Mouse (Mus musculus) limb, embryonic 14.5 days (tissue): ENCODE results near the gene Atp2b2. TPM values are rescaled to one million over a fixed set of nuclear protein-coding genes. Genes with fewer than 3 reads are reported as not detected.

Source experiments
- ATAC-seq: fragments of 200-750 bp; cut with Nextera tagmentation; 2 replicates; pipeline ENCODE4 v1.8.0; 2017; ENCODE audit warnings: low read depth, moderate number of reproducible peaks, moderate TSS enrichment; ENCODE audit not compliant: low FRiP score
- DNase-seq: peaks from one replicate; pipeline ENCODE4 v3.0.0-alpha.2; 2015; ENCODE audit warnings: low spot score
- H3K27ac ChIP-seq: fragments of 300-500 bp; sonication (generic); replicated peaks from 2 replicates; pipeline ENCODE4 v1.5.1; 2014; ENCODE audit warnings: low read depth, mild to moderate bottlenecking, low read length, moderate library complexity, mixed read lengths
- H3K27me3 ChIP-seq: fragments of 300-500 bp; sonication (generic); 2 replicates; pipeline ENCODE4 v1.6.1; 2014; ENCODE audit warnings: low read length, mixed read lengths; ENCODE audit not compliant: control insufficient read depth, insufficient read depth
- H3K36me3 ChIP-seq: fragments of 300-500 bp; sonication (generic); 2 replicates; pipeline ENCODE4 v1.6.1; 2014; ENCODE audit warnings: mild to moderate bottlenecking, low read length, moderate library complexity, mixed read lengths; ENCODE audit not compliant: control insufficient read depth, insufficient read depth
- H3K4me1 ChIP-seq: fragments of 300-500 bp; sonication (generic); 2 replicates; pipeline ENCODE4 v1.6.1; 2014; ENCODE audit warnings: antibody characterized with exemption, low read length, mixed read lengths; ENCODE audit not compliant: control insufficient read depth, insufficient read depth
- H3K4me2 ChIP-seq: fragments of 300-500 bp; sonication (generic); replicated peaks from 2 replicates; pipeline ENCODE4 v1.6.1; 2014; ENCODE audit warnings: low read depth, mild to moderate bottlenecking, low read length, moderate library complexity; ENCODE audit not compliant: severe bottlenecking
- H3K4me3 ChIP-seq: fragments of 300-500 bp; sonication (generic); replicated peaks from 2 replicates; pipeline ENCODE4 v1.5.1; 2014; ENCODE audit warnings: low read length
- H3K9ac ChIP-seq: fragments of 300-500 bp; sonication (generic); 2 replicates; pipeline ENCODE4 v1.6.1; 2014; ENCODE audit warnings: mild to moderate bottlenecking, low read depth, low read length, moderate library complexity; ENCODE audit not compliant: severe bottlenecking
- H3K9me3 ChIP-seq: fragments of 300-500 bp; sonication (generic); 2 replicates; pipeline ENCODE4 v1.6.1; 2016; ENCODE audit warnings: low read length; ENCODE audit not compliant: control insufficient read depth
- POLR2A ChIP-seq: fragments of 200-500 bp; IDR thresholded peaks from 2 replicates; pipeline ENCODE4 v1.8.0; 2012; ENCODE audit warnings: inconsistent platforms, mild to moderate bottlenecking, moderate library complexity, borderline replicate concordance; ENCODE audit not compliant: insufficient read depth, insufficient read length; ENCODE audit errors: extremely low read depth
- WGBS: fragments of 180-500 bp; shearing (Covaris S2); extraction: QIAGEN DNeasy Blood & Tissue Kit; methylation state at CpG from one replicate; pipeline ENCODE4 v1.1.7; 2014; 5-methylcytosine and 5-hydroxymethylcytosine counted together
- polyA plus RNA-seq, 2 experiments: library from polyadenylated mRNA; depleted of rRNA in 1 of 2; stranded (reverse) in 1 of 2; unstranded in 1 of 2; fragments of >200 nt; fragmentation: Nextera tagmentation in 1 of 2; extraction: Ambion mirVana in 1 of 2; gene quantifications; 2 replicates each; pipeline versions ENCODE4 v1.2.1 to v1.2.3; 2012 to 2014

The Atp2b2 gene
- polyA plus RNA-seq, 2 experiments = 0.09 to 0.11 TPM

GRCm38 (mm10) chr6:113747284-113747683 lies 295.1 kb downstream of the Atp2b2 start:
- Histone ChIP-seq H3K27me3 (peaks cover 4% of the 10 kb centered on the region; the same call in 1 of the 2 replicates), H3K4me3 (no peak overlapping the region), H3K9ac (no peak overlapping the region), H3K27ac (no peak overlapping the region), H3K4me1 (no peaks in the 10 kb centered on the region), H3K9me3 (no peaks in the 10 kb centered on the region), H3K4me2 (no peak overlapping the region), H3K36me3 (no peaks in the 10 kb centered on the region)
- 86% methylated on average over 14 of the region's 14 CpGs for WGBS
- ATAC-seq (no peak), DNase-seq (no peak)
- no peak for TF ChIP-seq POLR2A

- TF ChIP-seq POLR2A = no peak
- H3K36me3 ChIP-seq = no peaks in the 10 kb centered on the region
- DNase-seq (no peak), ATAC-seq (no peak)
- H3K27me3 ChIP-seq = peaks cover 4% of the 10 kb centered on the region; the same call in 1 of the 2 replicates
- H3K27ac ChIP-seq = no peak overlapping the region
- H3K4me3 ChIP-seq = no peak overlapping the region
- H3K9me3 ChIP-seq = no peaks in the 10 kb centered on the region
- H3K4me2 ChIP-seq = no peak overlapping the region
- H3K4me1 ChIP-seq = no peaks in the 10 kb centered on the region
- no peak overlapping the region for H3K9ac ChIP-seq
Observed at GRCm38 (mm10) chr6:113745117-113745516, 297.3 kb downstream of the Atp2b2 start.

- Histone ChIP-seq H3K4me3 (no peak overlapping the region), H3K27me3 (peaks cover 4% of the 10 kb centered on the region; the same call in 1 of the 2 replicates), H3K27ac (no peak overlapping the region), H3K4me1 (peaks cover 7% of the 10 kb centered on the region; the same call in 1 of the 2 replicates), H3K9ac (no peak overlapping the region), H3K36me3 (peaks cover 2% of the 10 kb centered on the region), H3K4me2 (no peak overlapping the region), H3K9me3 (no peaks in the 10 kb centered on the region)
- DNase-seq (no peak), ATAC-seq (no peak)
- WGBS = 61% methylated on average over 1 of the region's 1 CpGs
- TF ChIP-seq POLR2A = no peak
Observed at GRCm38 (mm10) chr6:113743111-113743510, 299.3 kb downstream of the Atp2b2 start.

GRCm38 (mm10) chr6:113742321-113742720 lies 300.1 kb downstream of the Atp2b2 start:
- Histone ChIP-seq H3K27ac (no peak overlapping the region), H3K9ac (no peak overlapping the region), H3K4me1 (peaks cover 7% of the 10 kb centered on the region; the same call in 1 of the 2 replicates), H3K27me3 (peaks cover 2% of the 10 kb centered on the region; the same call in 1 of the 2 replicates), H3K4me2 (no peak overlapping the region), H3K36me3 (peaks cover 7% of the 10 kb centered on the region), H3K4me3 (no peak overlapping the region), H3K9me3 (no peaks in the 10 kb centered on the region)
- 83% methylated on average over 1 of the region's 1 CpGs for WGBS
- ATAC-seq = no peak
- TF ChIP-seq POLR2A = no peak
- DNase-seq = no peak

- Histone ChIP-seq H3K4me3 (no peak overlapping the region), H3K9me3 (no peaks in the 10 kb centered on the region), H3K36me3 (peaks cover 14% of the 10 kb centered on the region), H3K4me1 (peaks cover 7% of the 10 kb centered on the region; the same call in 1 of the 2 replicates), H3K27ac (no peak overlapping the region), H3K4me2 (no peak overlapping the region), H3K27me3 (no peaks in the 10 kb centered on the region), H3K9ac (no peak overlapping the region)
- TF ChIP-seq POLR2A = no peak
- no peak for ATAC-seq
- WGBS = 72% methylated on average over 2 of the region's 2 CpGs
- DNase-seq = no peak
Observed at GRCm38 (mm10) chr6:113741425-113741824, 301.0 kb downstream of the Atp2b2 start.
